In genomic region chr5:54241169-54241917, GRCm38 (mm10) we compare ENCODE assay signal across 9 mouse cellular contexts.
DNase-seq lines count a peak whose midpoint lies in the region; ATAC-seq lines count a peak whose summit lies in the region.
"Had no signal": no experiment of that assay in that cellular context is flagged by ENCODE, and none has a peak within 500 bp of the region (broad histone marks: within the 10 kb centered on the region; RNA-seq: fewer than 3 reads in every experiment).

No protein-coding gene starts in this region.

- no peaks in the 10 kb centered on the region for H3K4me1 ChIP-seq in hindbrain, embryonic 14.5 days (replicated peaks; ENCODE audit: control insufficient read depth, insufficient read depth, low read length)
- H3K4me1 ChIP-seq in hindbrain, embryonic 10.5 days (replicated peaks), result peaks cover 8% of the 10 kb centered on the region; the same call in 1 of the 2 replicates
- no peaks in the 10 kb centered on the region; the same call in 1 of the 2 replicates for H3K4me1 ChIP-seq in lung, embryonic 15.5 days
- H3K4me1 ChIP-seq in stomach, embryonic 16.5 days (ENCODE audit: control insufficient read depth, insufficient read depth, low read length), result no peaks in the 10 kb centered on the region

- H3K9me3 ChIP-seq in hindbrain, embryonic 14.5 days (ENCODE audit: control insufficient read depth, low read length), result no peaks in the 10 kb centered on the region
- no peaks in the 10 kb centered on the region for H3K9me3 ChIP-seq in hindbrain, embryonic 10.5 days
- H3K9me3 ChIP-seq in lung, embryonic 15.5 days, result no peaks in the 10 kb centered on the region
- no peaks in the 10 kb centered on the region for H3K9me3 ChIP-seq in stomach, embryonic 16.5 days (replicated peaks; ENCODE audit: control insufficient read depth, low read length)

- ATAC-seq in hindbrain, embryonic 14.5 days (ENCODE audit: low FRiP score), result no peak; the same call in 1 of the 2 replicates
- ATAC-seq in lung, embryonic 15.5 days (ENCODE audit: borderline replicate concordance, extremely low read depth, low FRiP score, low TSS enrichment), result no peak
- no peak for ATAC-seq in stomach, embryonic 16.5 days (ENCODE audit: insufficient read depth, low FRiP score)
- ATAC-seq in CD4-positive, CD25-positive, alpha-beta regulatory T cell, adult 4 months, result no peak

- no peak for DNase-seq in hindbrain, embryonic 14.5 days (ENCODE audit: low spot score)
- no peak for DNase-seq in hindbrain, embryonic 10.5 days (ENCODE audit: low spot score)
- DNase-seq in lung, postnatal 14 days, result no peak
- DNase-seq in left cerebral cortex, postnatal 36 days (ENCODE audit: low spot score in 2 of 2), result peak; percentile 34 to 51
- DNase-seq: kidney, adult 11 months; thymus, adult 2 months had no signal

- no peak overlapping the region for H3K9ac ChIP-seq in hindbrain, embryonic 14.5 days
- H3K9ac ChIP-seq in lung, embryonic 15.5 days, result no peak overlapping the region
- H3K9ac ChIP-seq in stomach, embryonic 16.5 days (ENCODE audit: low read length), result peak overlapping the region; percentile 39; the same call in 1 of the 2 replicates

- no peak overlapping the region for H3K4me3 ChIP-seq in hindbrain, embryonic 14.5 days (replicated peaks; ENCODE audit: low read length)
- H3K4me3 ChIP-seq in hindbrain, embryonic 10.5 days, result no peak overlapping the region
- no peak overlapping the region for H3K4me3 ChIP-seq in lung, embryonic 15.5 days
- no peak overlapping the region for H3K4me3 ChIP-seq in stomach, embryonic 16.5 days (replicated peaks; ENCODE audit: low read length)

- H3K4me2 ChIP-seq in hindbrain, embryonic 14.5 days (replicated peaks), result 0 out of 2 replicates have a peak overlapping the region, but pooled peaks have one; percentile 9
- H3K4me2 ChIP-seq in lung, embryonic 15.5 days, result peak overlapping the region; percentile 8; the same call in 1 of the 2 replicates
- peak overlapping the region; percentile 36 for H3K4me2 ChIP-seq in stomach, embryonic 16.5 days (ENCODE audit: low read depth, low read length)

- no peak overlapping the region; the same call in 1 of the 2 replicates for H3K27ac ChIP-seq in hindbrain, embryonic 14.5 days
- no peak overlapping the region for H3K27ac ChIP-seq in hindbrain, embryonic 10.5 days
- no peak overlapping the region for H3K27ac ChIP-seq in lung, embryonic 15.5 days
- no peak overlapping the region for H3K27ac ChIP-seq in stomach, embryonic 16.5 days (ENCODE audit: low read length)

- 43% methylated on average over 20 of the region's 20 CpGs for WGBS in hindbrain, embryonic 14.5 days
- 46% methylated on average over 20 of the region's 20 CpGs for WGBS in hindbrain, embryonic 10.5 days
- 33% methylated on average over 20 of the region's 20 CpGs for WGBS in lung, embryonic 15.5 days
- WGBS in stomach, embryonic 16.5 days, result 35% methylated on average over 20 of the region's 20 CpGs

- H3K36me3 ChIP-seq in hindbrain, embryonic 14.5 days (replicated peaks; ENCODE audit: control insufficient read depth, insufficient read depth), result no peaks in the 10 kb centered on the region
- H3K36me3 ChIP-seq in hindbrain, embryonic 10.5 days, result no peaks in the 10 kb centered on the region
- H3K36me3 ChIP-seq in lung, embryonic 15.5 days, result no peaks in the 10 kb centered on the region
- no peaks in the 10 kb centered on the region for H3K36me3 ChIP-seq in stomach, embryonic 16.5 days (ENCODE audit: control insufficient read depth, insufficient read depth, low read length)

- H3K27me3 ChIP-seq in hindbrain, embryonic 14.5 days (ENCODE audit: control insufficient read depth, insufficient read depth, low read length), result no peaks in the 10 kb centered on the region
- no peaks in the 10 kb centered on the region for H3K27me3 ChIP-seq in hindbrain, embryonic 10.5 days (ENCODE audit: insufficient read depth, poor library complexity, severe bottlenecking)
- no peaks in the 10 kb centered on the region for H3K27me3 ChIP-seq in lung, embryonic 15.5 days
- no peaks in the 10 kb centered on the region for H3K27me3 ChIP-seq in stomach, embryonic 16.5 days (ENCODE audit: control insufficient read depth, insufficient read depth, low read length)

- intact Hi-C loops in left cerebral cortex, postnatal 36 days (cut with DNase I), result no loop called here

Comparison
In these comparisons a context has a peak if more than half of its experiments do, and no peak if none do; other contexts are left out.
1. DNase-seq: peak in left cerebral cortex, postnatal 36 days (2 of 2); none in hindbrain, embryonic 14.5 days (single experiment), hindbrain, embryonic 10.5 days (single experiment) and lung, postnatal 14 days (single experiment).
2. Peak in every context shown above with its lines, with median percentiles within 50 percentile points of each other: H3K4me2 ChIP-seq.